Mouse (Mus musculus) layer of hippocampus, adult 11-12 months (tissue): ENCODE results near the gene Bnipl.
A peak's percentile ranks its signal among the peaks of the same experiment; 100 is the strongest.

Experiments used
- DNase-seq: peaks from one replicate; pipeline ENCODE4 v3.0.0; 2022; ENCODE audit warnings: low spot score

The Bnipl gene

DNA sequence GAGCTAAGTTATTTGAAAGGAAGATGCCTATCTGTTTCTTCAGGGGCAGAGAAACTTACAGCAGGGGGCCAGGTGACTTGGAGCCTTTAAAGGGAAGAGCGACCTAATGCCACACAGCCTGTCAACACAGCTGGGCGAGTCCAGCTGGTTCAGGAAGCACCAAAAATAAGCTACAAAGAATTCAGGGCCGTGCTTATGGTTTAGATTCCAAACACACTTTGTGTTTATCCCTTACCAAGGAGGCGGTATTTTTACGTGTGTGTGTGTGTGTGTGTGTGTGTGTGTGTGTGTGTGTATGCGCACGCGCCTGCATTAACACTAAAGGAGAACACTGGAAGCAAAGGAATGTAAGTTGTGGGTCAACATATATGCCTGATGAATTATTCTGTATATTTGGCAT lies 29.8 kb upstream of the Bnipl start:
- DNase-seq: peak; percentile 25

DNA sequence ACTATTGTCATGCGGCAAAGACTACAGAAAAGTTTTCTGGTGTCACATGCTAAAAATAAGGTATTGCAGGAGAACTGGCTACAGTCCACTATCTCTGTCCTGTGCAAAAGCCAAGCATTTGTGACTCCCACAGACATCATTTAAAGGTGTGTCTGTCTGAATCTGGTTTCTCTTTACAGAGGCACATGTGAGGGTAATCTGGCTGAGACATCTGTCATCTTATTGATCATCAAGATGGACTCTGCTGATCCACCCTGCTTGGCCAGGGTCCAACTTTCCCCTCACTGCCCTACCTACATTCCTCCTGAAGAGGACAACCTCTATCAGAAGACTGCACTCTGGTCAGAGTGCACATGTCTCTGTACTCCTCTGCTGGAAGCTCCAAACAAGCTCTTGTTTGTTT lies 26.2 kb upstream of the Bnipl start:
- no peak for DNase-seq

DNA sequence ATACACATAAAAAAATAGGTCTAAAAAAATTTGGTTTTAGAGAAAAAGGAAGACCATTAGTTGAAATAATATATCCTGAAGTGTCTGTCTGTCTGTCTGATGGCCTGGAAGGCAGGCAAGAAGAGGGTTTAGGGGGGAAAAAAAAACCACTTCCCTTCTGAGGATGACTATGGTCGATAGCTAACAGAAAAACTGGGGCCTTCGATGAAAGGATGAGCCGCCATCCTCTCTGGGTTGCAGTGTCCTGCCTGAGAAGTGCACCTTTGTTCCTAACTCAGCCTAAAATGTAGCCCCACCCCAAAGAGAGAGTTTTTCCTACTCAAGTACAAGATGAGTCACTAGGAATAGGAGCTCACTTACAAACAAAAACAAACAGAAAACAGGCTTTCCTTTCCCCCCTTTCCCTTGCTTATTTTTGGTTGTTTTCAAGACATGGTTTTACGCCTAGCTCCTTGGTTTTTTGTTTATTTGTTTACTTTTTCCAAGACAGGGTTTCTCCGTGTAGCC lies 25.5 kb upstream of the Bnipl start:
- DNase-seq: no peak

DNA sequence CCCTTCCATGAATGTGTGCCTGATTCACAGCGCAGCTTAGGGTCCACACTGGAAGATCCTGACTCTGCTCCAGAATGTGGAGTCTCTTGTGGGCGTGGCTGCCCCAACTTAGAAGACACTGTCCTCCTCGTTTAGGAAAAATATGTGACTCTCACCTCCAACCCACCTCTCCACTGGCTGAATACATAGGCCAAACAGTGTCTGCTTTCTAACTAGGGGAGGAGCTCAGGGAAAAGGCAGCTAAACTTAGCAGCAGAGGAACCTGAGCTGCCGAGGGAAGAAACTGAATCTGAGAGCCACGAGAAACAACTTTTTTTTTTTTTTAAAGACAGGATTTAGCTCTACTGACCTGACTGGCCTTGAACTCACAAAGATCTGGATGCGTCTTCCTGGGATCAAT lies 24.2 kb upstream of the Bnipl start:
- DNase-seq: no peak

DNA sequence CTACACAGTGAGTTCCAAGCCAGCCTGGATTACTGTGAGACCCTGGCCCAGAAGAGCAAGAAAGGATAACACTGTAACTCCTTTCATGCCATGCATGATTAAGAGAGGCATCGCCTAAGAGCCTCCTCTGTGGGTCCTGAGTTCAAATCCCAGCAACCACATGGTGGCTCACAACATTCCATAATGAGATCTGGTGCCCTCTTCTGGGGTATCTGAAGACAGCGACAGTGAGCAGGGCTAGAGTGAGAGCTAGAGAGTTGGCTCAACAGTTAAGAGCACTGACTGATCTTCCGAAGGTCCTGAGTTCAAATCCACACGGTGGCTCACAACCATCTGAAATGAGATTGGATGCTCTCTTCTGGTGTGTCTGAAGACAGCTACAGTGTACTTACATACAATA lies 23.5 kb upstream of the Bnipl start:
- no peak for DNase-seq

DNA sequence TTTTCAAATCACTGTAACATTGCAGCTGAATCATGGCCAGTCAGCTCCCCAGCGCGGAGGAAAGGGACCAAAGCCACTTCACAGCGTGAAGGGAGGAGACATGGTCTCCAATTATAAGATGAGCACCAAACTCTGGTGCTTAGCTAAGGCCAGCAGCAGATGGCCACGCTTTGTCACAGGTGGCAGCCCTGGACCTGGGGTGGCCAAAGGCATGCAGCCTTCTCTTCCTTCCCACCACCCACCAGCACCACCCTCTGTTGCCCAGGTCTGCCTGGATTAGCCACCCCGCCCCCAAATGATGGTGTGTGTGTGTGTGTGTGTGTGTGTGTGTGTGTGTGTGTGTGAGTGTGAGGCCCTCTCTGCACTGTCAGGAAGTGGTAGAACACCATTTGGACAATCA lies 22.5 kb upstream of the Bnipl start:
- no peak for DNase-seq

DNA sequence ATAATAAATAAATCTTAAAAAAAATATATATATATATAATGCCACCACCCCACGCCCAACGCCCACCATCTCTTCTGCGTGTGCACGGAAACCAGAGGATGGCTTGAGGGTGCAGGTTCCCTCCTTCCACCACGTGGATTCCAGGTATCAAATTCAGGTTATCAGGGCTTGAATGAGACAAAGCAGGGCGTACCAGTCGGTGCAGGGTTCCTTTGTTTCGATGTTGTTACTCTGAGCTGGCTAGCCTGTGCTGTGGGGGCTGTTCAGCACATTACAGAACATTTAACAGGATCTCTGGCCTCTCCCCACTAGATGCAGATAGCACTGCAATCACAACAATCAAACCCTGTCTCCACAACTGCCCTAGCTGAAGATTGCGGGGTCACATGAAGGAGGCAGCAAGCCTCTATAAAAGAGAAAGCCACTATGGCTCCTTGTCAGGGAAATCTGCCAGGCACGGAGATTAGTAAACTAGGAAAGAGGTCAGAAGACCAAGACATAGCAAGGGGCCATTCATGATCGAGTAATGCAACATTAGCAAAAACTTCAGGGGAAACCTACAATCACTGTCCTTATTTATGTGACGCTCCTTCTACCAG lies 19.9 kb upstream of the Bnipl start:
- no peak for DNase-seq

DNA sequence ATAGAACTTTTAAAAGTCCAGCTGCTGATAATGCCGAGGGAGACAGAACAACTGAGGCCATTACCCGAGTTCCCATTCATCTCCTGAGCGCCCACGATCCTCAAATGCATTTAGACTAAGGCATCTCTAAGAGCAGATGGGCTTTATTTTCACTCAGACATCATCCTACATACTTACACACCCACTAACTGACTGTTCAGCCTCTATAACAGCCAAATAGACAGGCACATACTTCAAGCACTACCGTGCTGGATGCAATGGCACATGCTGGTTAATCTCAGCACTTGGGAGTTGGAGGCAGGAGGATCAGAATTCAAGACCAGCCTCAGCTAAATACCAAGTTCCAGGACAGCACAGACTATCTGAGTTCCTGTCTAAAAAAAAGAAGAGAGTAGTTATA lies 18.8 kb upstream of the Bnipl start:
- no peak for DNase-seq

DNA sequence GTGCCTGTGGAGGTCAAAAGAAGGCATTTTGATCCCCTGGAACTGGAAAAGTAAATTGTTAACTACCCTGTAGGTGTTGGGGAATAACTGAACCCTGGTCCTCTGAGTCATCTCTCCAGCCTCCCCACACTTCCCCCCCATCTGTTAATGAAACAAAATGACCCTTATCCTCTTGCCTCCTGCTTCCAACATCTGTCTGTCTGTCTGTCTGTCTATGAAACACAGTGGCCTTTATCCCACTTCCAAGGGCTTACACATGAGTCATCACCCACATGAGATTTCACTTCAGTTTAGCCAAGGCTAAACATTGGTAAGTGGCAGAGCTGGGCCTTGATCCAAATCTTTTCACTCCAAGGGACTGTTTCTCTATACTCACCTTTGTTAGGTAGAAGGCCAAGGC lies 16.9 kb upstream of the Bnipl start:
- no peak for DNase-seq

DNA sequence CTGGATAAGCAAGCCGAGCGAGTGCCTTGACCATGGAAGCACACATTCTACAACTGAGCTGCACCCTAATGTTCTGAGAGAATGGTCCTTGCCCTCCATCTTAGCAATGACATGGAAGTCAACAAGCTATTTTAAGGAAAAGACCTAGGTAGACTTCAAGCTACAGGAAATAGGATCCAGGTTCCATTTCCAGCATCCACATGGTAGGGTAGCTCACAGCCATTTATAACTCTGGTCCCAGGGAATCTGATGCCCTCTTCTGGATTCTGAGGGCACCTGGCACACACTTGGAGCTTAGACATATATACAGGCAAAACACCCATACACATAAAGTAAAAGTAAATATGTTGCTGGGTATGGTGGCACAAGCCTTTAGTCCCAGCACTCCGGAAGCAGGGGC lies 15.1 kb upstream of the Bnipl start:
- DNase-seq: no peak

DNA sequence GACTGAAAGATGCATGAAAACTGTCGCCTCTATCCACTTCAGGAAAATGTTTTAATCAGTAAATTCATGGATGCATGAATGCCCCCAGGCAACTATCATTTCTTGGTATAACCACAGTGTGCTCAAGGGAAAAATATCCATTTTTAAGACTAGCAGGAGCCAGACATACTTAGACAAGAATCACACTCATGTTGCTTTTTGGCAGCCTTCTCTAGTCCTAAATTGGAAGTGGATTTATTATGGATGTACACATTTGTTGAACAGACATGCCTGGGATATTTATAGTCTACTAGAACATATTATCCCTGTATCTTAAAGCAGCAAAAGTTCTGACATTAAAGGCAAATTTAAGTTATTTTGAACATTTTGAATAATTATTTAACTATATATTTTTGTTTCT lies 13.7 kb upstream of the Bnipl start:
- no peak for DNase-seq

DNA sequence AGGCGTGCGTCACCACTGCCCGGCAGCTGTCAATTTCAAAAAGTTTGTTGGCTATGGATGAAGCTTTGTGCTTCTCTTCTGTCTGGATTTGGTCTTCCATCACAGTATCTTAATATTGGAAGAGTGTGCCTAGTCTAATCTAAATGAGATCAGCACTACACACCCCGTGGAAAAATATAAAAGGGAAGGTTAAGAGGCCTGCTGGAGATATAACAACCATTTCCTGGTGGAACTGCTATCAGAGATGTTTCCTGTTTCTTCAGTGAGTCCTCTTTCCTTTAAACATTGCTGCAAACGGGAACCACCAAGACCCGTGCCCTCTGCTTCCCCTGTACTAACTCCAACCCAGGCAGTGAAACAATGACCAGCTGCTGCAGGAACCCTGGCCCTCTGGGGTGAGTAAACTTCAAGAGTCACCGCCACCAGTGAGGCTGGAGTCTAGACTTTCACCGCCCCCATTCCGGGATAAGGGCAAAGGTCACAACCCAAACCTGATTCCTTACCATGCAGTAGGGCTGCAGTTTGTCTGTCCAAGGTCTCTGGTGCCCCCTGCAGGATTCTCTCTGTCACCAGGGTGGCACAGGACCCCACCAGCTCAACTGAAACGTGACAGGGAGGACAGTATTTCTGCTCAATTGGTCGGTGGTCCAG lies 12.2 kb upstream of the Bnipl start:
- DNase-seq: peak; percentile 79

DNA sequence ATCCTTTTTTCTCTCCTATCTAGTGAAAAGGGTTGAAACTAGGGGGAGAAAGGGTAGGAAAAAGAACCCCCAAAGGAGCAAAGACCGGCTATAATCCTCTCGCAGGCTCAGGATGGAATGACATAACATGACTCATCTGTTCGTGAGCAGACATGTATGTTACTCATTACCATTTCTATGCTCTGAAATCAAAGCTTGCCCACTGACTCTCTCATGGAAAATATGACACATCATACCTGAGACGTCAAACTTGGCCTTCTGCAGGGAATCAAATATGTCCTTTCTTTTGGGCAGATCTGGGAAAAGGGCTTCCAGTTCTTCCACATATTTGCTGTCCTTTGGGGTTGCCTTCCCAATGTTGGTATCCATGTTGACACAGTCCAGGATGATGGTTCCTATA lies 11.0 kb upstream of the Bnipl start:
- no peak for DNase-seq

DNA sequence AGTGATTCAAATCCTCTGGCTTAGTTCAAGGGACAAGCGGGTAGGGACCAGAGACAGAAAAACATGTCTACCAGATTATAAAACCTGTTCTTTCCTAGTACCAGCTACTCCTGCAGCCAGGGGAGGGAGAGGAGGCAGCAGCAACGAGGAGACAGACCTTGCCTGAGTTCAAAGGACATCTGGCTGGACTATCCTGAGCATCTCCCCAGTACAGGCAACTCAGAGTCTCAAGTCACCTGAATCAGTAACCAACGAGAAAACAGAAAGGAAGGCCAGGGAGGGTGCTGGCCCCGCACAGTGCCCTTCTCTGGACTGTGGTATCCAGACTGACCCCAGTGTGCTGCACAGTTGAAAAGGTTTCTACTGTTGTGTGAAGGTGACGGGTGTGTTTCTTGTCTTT lies 5.9 kb upstream of the Bnipl start:
- DNase-seq: no peak

DNA sequence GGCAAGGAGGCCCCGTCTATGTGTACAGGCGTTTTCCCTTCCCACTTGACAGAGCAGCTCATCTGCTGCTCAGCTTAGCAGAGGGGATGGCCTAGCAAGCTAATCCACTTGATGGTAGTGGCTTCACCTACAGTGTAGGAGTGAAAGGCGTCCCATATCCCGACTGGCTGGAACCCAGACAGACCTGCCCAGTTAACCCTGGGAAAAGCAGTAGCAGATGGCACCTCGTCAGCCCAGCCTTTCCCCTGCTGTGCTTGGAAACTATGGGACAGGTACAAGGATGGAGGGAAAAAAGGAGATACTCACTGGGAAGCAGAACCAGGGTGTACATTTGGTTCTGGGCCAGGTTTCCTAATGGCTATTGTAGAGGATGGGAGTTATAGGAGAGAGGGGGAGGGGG lies 632 bp downstream of the Bnipl start:
- no peak for DNase-seq

DNA sequence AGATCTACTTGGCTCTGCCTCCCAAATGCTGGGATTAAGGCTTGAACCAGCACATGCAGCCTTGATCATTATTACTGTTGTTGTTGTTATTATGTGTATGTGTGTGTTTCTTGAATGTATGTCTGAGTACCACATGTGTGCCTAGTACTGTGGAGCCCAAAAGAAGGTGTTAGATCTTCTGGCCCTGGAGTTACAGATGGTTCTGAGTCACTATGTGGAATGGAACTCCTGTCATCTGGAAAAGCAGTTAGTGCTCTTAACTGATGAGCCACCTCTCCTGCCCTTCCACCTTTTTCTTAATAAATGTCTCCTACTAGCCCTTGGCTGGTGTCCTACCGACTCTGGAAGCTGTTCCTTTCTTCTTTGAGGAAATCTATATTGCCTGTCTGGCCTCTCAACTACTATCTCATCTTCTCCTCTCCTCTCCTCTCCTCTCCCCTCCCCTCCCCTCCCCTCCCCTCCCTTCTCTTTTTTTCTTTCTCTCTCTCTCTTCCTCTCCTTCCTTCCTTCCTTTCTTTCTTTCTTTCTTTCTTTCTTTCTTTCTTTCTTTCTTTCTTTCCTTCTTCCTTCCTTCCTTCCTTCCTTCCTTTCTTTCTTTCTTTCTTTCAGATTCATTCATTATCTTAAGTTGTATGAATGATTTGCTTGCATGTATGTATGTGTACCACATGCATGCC lies 3.2 kb downstream of the Bnipl start:
- no peak for DNase-seq

DNA sequence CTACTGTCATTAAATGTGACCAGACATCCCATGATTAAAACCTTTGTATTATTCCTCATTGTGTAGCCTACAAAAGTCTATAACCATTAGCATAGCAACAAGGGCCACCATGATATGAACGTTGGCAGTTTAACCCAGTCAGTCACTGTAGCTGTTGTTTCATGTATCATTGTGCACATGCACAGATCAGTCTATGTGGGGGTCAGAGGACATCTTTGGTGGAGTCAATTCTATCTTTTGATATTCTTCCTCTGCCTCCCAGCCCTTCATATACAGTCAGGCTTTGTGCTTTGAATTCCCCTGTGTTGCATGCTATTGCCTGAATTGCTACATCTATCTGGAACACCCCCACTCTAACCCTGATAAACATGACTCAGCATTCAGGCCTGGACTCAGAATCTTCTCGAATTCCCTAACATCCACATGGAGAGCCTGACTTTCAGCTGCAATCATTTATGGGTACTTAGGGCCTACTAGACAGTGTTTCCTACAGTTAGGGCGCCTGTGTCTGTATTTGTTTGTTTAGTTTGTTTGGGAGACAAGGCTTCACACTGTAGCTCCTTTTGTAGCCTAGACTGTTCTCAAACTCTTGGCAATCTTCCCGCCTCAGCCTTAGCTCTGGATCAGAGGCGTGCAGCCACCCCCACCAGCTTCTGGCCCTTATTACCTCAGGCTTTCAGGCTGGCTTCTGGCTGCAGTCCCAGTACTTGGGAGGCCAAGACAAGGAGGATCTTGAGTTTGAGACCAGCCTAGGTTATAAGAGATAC lies 4.3 kb downstream of the Bnipl start:
- peak; percentile 58 for DNase-seq

DNA sequence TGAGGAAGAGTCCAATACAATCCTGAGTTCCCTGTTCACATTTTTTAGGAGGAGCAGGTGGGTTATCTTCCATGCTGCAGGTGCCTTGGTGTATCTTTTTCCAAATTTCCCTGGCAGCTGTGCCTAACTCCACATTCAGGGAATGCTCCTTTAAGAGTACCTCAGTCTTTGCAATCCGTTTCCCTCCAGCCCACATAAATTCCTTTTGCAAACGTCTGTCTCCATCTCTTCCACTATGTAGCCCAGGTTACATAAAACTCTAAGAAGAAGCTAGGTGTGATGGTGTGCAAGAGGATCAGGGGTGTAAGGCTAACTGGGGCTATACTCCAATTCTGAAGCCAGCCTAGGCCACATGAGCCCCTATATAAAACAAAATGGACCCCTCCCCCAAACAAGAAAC lies 7.9 kb downstream of the Bnipl start:
- no peak for DNase-seq

DNA sequence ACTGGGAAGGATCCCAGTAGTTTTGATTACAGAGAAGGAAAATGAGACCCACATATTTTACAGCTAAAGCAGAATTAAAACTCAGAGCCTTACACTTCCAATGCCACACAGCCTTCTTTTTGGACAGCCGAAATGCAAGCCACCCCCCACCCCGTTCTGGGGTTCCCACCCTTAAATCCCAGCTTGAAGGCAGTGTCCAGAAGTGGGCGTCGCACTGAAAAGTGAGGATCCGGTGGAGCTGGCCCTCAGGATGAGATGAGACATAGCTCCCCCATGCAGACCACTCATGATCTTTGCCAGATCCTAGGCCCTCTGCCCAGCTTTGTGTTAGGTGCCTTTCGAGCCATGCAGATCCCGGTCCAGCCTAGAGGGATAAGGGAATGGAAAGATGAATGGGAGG lies 9.5 kb downstream of the Bnipl start, which contains the start of gene Gm128:
Gene Gm128, minus strand, starts transcription at position 101 of the 400 bp plus-strand sequence.
- no peak for DNase-seq

DNA sequence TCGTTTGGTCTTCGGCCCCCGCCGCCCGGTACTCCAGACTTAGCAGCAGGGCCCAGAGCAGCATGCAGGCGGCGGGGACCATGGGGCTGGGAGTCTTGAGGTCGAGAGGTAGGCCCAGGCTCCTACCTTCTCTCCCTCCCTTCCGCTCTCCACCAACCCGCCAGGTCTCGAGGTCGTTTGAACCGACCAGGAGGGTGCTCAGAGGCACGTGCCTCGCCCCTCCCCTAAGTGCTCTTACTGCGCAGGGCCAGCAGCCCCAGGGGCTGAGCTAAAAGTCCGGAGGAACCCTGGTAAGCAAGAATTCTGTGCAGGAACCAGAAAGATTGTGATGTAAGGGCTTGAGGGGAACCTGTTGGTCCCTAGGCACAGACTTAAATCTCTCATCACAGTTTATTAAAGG lies 10.1 kb downstream of the Bnipl start:
- DNase-seq: no peak

DNA sequence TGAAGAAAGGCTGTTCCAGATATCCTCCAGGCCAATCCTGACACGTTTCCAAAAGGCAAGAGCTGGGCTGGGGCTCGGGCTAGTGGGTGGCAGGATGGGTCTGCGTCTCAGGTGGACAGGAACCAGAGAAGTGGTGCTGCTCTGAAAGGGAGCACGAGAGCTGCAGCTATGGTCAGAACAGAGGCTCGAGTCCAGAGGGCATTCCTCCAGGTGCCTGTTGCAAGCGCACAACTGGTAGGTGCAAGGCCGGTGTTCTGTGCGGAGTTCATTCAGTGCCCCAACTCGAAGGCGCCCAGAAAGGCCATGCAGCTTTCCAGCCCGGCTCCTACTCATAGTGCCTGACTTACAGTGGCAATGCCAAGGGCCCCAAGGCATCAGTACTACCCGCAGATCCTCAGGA lies 11.0 kb downstream of the Bnipl start:
- no peak for DNase-seq

DNA sequence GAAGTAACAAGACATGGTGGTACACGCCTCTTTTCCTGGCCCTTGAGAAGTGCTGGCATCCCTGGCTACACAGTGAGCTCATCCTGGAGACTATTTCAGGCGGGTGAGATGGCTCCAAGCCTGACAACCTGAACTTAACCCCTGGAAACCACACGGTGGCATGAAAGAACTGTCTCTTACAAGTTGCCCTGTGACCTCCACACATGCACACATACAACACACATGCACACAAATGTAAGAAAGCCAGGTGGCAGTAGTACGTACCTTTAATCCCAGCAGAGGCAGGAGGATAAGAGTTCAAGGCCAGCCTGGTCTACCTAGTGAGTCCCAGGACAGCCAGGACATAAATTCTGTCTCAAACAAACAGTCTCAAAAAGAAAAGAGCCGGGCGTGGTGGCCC lies 12.0 kb downstream of the Bnipl start:
- no peak for DNase-seq
